Mouse (Mus musculus): ENCODE data around the gene Mrnip.

Mrnip gene

DNA sequence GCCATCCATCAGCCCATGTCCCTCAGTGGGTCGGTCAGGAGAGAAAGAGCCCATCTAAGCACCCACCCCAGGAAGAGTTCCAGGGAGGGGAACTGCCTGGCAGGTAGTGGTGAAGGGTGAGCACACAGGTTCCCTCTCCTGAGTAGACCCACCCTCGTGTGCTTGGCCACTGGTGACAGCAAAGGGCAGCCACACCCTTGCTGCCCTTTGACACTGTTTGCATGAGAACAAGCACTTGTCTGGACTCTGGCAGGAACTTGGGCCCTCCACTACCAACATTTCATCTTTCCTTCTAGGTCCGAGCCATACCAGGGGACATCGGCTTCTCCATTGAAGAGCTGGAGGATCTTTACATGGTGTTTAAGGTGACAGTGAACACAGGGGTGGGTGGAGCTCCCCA, 14.9 kb upstream of the Mrnip start:
- in situ Hi-C loops (cut with MboI, MseI) = no loop called here

DNA sequence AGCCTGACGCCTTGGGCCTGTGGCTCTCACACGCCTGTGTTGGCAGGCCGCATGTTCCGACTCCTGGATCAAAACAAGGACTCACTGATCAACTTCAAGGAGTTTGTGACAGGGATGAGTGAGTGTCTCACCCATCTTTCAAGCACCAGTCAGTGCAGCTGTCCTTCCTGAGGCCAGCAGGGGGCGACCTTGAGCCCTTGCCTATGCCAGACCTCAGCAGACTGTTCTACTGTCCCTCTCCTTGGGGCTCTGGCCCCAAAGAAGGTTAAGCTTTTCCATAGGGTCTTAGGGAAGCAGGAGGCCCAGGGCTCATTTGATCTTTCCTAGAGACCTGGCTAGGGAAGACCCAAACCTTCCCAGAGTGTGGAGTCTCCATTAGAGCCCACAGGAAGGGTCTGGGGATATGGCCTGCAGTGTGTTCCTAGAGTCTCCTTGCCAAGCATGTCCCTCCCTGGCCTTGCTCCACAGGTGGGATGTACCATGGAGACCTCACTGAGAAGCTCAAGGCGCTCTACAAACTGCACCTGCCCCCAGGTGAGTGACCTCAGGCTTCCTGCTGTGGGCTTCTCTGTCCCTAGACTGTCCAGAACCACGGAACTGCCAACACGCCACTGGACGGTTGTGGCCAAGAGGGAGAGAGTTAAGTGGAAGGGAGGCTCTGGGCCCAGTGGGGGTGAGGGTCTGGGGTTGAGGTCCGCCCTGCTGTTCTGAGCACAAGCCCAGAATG, 12.5 kb upstream of the Mrnip start:
- in situ Hi-C loops (cut with MboI, MseI) = loop anchor here (5.0 kb wide), 1 partner anchor 66 kb away; no protein-coding TSS in a partner anchor

DNA sequence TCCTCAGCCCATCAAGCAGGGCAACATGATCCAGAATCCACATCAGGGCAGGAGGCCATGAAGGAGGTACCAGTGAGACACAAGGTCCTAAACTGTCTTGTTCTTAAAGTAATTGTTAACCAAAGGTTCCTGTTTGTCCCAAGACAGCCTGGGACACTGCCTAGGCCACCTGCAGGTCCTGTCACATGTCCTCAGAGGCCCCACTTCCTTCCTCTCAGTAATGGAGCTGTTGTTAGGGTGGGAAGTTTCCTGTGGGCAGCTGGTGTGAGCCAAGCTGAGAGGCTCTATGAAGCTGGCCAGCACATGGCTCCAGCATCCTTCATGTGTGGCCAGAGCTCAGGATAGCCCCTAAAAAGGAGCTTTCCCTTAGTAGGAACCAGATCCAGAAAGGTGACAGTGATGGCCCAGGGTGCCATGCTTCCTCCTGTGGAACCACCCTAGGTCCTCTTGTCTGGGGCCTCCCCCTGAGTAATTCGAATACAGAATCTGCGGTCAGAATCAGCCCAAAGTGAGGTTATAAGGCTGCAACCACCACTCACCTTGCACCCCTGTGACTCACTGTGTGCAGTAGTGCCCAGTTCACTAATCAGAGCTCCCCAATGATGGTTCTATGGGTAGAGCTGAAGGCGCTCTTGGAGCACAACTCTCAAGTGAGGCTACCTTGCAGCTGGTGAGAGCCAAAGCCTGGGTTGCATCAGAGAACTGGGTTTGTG, 11.8 kb upstream of the Mrnip start:
- in situ Hi-C loops (cut with MboI, MseI) = loop anchor here (5.0 kb wide), 1 partner anchor 65 kb away; no protein-coding TSS in a partner anchor

DNA sequence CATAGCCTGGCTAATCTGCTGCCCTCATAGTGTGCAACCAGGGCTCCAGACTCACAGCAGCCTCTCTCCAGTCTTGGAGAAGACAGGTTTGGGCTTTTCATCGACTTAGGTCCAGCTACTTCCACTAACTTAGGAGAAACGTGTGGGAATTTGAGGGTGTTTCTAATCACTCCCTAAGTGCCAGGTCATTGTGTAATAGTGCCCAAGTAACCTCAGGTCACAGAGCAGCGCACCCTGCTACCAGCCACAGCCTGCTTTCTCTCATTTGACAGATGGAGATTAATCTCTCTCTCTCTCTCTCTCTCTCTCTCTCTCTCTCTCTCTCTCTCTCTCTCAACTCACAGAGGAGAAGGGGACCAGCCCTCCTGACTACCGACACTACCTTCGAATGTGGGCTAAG, 5.9 kb upstream of the Mrnip start:
- in situ Hi-C loops (cut with MboI, MseI) = no loop called here

DNA sequence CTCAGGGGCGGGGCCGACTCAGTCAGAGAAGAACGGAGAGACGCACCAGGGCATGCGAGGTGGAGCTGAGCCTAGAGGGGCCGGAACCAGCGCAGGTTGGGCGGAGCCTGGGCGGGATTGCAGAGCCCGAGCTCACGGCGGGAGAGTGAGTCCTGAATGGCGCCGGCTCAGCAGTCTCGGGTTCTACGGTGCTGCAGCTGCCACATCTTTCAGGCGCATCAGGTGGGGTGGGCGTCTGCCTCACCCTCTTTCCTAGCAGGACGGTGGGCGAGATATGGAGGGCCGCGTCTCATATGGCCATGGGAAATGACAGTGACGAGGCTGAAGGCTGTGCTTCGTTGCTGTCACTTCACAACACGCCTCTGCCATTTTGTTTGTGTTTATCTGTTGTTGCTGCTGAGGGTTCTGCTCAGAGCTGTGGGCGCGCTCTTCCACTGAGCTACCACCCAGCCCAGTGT, 515 bp downstream of the Mrnip start:
- in situ Hi-C loops (cut with MboI, MseI) = no loop called here

DNA sequence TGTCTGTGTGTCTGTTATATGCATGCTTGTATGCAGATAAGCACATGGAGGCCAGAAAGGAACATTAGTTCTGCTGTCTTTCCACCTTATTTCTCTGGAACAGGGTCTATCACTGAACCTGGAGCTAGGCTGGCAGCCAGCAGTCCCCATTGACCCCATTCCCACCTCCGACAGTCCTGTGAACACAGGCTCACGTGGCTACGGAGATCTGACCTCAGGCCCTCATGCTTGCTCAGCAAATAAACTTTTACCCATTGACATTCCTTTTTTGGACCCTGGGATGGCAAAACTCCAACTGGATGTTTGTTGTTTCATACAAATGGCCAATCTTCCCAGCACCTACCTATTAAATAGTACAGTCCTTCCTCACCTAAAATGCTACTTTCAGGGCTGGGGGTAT, 2.1 kb downstream of the Mrnip start:
- in situ Hi-C loops (cut with MboI, MseI) = no loop called here

DNA sequence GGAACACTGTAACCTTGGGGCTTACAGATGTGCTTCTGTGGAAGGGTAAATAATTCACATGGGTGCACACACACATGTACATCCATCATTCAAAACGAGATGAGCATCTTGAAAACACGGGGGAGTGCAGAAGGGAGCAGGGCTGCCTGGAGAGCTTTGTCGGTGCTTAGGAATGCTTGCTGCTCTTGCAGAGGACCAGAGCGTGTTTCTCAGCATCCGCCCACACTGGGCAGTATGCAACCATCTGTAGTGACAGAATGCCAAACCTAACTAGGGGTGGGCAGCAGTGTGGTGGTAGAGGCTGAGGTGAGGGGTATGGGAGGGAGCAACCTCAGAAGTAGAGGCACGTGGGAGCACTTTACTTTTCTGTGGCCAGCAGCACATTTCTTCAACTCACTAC, 2.9 kb downstream of the Mrnip start:
- in situ Hi-C loops (cut with MboI, MseI) = no loop called here

DNA sequence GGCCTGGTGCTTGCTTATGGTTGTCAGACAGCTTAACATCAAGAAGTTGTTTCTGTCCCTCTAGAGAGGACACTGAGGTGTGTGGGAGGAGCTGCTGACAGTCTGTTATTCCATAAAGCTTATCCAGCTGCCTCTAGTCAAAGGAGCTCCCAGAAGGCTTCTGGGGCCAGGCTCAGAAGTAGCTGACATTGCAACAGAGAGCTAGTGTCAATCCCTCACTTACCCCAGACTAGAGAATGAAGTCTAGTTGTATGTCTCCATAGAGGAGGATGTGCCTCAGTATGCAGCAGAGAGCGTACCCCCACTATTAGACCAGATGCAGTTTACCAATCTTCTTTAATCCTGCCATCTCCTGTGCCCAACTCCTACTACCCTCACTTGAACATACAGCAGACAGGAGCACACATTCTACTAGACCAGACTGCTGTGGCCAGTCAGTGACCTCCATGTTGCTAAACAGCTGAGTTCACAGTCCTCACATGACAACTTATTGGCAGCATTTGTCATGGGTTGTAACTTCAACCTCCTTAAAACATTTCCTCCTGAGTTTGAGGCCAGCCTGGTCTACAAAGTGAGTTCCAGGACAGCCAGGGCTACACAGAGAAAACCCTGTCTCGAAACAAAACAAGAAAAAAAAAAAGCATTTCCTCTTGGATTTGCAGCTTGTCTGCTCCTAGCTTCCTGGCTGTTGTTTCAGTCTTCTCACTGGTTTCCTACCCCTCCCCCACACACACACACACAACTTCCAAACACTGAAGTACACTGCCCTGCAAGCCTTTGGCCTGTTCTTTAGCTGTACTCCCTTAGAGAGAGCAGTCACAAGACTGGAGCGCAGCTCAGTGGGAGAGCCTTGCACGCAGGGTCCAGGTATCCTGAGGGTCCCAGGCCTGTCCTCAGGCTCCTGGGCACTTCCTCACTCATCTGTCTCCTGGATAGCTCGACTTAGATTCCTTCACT, 4.6 kb downstream of the Mrnip start:
- in situ Hi-C loops (cut with MboI, MseI) = no loop called here

DNA sequence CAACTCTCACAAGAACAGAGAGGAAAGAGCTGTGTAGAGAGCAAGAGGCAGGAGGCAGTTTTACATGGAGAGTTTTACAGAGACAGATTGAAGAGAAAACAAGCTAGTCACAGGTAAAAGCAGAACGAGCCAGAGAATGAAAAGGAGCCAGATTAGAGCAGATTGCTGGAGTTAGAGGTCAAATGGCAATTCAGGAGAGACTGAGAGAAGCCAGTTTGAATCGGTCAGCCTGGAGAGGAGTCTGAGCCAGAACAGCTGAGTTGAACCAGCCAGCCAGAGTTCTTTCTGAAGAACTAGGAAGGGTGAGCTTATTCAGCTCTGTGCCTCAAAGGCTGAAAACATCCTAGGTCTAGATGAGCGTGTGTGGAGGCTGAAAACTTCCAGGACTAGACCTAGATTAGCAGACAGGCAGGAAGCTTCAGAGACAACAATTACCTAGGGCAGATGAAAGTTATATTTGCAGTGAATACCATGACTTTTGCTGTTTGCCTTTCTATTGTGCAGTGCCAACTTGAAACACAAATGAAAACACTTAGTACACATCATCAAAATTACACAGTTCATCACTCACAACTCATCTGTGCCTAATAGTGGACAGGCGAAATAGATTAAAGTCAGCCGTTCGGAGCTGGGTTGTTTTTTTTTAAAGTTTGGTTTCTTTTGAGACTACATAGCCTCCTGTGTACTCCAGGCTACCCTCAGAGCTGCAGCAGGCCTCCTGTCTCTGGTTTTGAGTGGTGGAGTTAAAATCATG, 6.4 kb downstream of the Mrnip start:
- in situ Hi-C loops (cut with MboI, MseI) = no loop called here

DNA sequence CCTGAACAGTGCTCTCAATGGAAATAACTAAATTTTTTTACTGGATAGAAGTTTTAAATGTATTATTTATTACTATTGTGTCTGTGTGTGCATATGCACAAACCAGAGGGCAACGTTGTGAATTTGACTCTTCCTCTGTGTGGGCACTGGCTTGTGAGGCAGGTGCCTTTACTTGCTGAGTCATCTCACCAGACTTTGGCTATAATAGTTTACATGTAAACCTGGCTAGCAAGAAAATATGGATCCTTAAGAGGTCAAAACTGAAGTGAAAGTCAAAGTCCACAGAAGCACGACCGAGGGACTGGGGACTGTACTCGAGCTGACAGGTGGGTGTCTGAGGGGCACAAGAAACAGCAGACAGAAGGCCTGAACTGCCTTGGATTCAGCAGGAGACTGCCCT, 8.5 kb downstream of the Mrnip start:
- in situ Hi-C loops (cut with MboI, MseI) = no loop called here

DNA sequence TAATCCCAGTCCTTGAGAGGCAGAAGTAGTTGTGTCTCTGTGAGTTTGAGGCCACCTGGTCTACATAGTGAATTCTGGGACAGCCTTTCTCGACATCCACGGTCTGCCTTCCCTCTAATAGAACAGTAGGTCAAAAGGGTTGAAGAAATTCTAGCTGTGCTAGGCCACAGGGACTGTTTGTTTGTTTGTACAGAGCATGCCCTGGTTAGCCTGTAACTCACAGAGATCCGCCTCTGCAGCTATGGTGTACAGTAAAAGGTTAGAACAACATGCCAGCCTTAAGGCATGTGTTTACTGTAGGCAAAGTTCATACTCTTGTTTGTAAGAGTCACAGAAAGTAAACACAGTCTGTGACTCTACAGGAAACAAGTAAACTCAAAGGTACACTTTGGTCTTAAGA, 10.5 kb downstream of the Mrnip start:
- in situ Hi-C loops (cut with MboI, MseI) = no loop called here

DNA sequence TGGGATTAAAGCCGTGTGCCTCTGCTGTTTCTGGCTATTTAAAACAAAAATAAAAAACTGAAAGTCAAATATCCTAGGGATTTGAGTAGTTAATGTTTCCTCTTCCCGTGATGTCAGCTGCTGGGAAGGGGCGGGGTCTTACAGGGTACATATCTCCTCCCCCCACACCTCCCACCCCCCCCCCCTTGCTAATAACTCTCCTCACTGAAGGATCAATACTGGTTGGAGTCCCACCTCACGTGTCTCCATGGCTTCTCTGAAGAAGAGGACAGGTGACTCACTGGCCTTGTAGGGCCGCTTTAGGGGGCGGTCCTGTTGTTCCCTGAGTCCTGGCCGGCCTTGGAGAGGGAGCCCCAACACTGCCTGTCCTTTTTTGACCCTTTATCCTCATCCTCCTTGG, 14.4 kb downstream of the Mrnip start:
- in situ Hi-C loops (cut with MboI, MseI) = no loop called here

DNA sequence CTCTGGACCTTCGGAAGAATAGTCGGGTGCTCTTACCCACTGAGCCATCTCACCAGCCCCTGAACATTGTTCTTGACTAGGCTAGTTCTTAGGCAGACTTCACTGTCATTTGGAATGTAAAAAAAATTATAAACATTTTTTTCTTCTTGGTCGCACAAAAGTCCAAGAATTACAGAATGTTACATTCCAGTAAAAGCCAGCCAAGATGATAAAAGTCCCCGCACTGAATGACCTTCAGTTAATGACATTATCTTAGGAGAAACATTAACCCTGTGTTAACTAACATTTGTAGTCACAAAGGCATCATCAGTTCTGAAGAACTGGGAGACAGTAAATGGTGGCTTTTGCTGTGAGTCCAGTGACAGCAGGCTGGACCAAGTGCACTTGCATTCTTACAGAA, 16.1 kb downstream of the Mrnip start:
- in situ Hi-C loops (cut with MboI, MseI) = loop anchor here (10.0 kb wide), 1 partner anchor 936 kb away; no protein-coding TSS in a partner anchor

DNA sequence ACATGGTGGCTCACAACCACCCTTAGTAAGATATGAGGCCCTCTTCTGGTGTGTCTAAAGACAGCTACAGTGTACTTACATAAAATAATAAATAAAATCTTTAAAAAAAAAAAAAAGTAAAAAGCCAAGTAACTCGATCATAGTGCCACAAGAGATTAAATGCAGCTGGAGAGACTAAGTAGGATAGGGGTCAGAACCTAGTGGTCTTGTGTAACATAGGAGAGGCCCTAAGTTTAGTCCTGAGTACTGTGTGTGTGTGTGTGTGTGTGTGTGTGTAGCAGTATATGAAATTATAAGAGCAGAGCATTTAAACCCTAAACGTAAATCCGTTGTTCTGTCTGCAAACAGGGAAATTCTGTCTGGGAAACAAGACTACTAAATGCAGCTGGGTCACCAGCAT, 18.0 kb downstream of the Mrnip start:
- in situ Hi-C loops (cut with MboI, MseI) = loop anchor here (10.0 kb wide), 1 partner anchor 937 kb away; no protein-coding TSS in a partner anchor

DNA sequence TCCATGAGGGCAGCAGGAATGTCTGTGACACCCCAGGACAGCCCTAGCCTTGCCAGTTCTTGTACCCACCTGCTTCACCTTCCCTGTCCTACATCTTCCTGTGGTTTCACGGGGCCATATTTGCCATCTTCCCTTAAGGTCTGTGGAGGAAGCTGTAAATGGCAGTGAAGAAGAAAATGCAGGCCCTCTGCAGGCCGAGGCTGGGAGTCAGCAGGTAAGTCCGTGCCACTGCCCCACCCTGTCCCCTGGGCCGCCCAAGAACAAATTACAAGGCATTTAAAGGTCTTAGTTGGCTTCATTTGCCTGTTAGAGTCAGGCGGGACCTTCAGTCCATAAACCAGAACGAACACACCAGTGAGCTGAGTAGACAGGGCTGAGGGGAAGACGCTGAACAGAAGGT, 19.8 kb downstream of the Mrnip start:
- in situ Hi-C loops (cut with MboI, MseI) = loop anchor here (10.0 kb wide), 1 partner anchor 939 kb away; no protein-coding TSS in a partner anchor

DNA sequence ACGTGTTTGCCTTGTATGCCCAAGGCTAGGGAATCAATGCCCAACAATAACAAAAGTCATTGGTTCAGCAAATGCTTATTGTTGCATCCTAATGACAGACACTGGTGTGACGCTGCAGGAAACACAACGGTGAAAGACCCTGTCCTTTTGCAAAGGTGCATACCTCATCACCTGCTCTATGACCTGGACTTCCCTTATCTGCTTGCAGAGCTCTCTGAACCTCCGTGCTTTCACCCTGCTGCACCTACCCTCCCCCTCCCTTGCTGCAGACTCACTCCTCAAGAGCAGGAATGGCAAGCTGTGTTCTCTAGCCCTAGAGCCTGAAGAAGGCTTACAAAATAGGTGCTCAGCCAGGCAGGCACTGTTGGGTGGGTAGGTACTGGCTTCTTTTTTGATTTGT, 20.5 kb downstream of the Mrnip start:
- in situ Hi-C loops (cut with MboI, MseI) = loop anchor here (10.0 kb wide), 1 partner anchor 940 kb away; no protein-coding TSS in a partner anchor

DNA sequence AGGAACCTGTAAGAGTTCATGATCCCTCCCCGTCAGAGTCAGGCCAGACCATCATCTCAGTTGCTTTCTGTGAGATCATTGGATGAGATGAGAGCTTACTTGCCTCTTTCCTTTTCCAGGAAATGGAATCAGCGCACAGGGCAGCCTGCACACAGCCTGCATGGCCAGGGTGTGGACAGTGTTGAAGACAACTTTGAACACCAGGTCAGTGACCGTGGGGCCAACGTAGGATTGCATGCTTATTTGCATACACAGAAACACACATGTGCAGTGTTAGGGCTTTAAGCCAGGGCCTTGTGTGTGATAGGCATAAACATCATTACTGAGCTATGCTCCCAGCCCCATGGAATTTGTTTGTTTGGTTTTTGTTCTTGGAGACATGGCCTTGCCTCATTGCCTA, 23.3 kb downstream of the Mrnip start:
- in situ Hi-C loops (cut with MboI, MseI) = loop anchor here (10.0 kb wide), 1 partner anchor 943 kb away; no protein-coding TSS in a partner anchor

DNA sequence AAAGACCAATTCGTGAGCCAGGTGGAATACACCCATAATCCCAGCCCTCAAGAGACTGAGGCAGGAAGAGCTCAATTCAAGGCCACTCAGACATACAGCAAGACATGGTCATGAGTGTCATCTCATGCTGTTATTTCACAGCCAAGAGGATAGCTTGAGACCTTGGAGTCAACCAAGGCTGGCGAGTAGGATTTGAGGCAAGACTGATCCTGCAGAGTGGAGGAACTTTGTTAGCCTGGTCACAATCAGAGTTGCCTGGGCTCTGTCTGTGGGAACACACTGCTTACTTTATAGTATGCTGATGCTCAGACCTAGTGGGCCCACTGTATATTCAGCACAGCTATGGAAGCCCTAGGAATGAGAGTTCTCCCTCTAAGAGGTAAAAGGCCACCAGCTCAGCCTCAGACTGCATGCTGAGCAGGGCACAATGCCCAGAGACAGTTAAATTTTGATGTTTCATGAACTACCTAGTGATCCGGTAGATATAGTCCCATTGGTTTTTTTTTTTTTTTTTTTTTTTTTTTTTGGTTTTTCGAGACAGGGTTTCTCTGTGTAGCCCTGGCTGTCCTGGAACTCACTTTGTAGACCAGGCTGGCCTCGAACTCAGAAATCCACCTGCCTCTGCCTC, 24.1 kb downstream of the Mrnip start:
- in situ Hi-C loops (cut with MboI, MseI) = loop anchor here (10.0 kb wide), 1 partner anchor 944 kb away; no protein-coding TSS in a partner anchor

DNA sequence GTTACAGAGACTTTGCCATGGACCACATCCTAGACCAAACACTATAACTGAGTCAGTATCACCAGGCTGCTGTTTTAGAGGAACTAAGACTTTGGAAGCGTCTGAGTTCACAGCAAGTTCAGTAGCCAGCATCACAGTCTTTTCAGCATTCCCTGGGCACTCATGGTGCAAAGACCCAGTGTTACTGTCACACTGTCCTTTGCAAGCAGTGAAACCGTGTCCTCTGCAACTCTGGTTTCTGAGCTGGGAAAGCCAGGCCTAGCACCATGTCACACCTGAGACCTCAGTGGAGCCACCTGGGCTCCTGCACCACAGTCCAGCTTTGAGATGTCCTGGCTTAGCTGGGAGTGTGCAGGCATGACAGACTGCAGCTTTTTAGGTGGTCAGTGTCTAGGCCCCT, 24.7 kb downstream of the Mrnip start:
- in situ Hi-C loops (cut with MboI, MseI) = loop anchor here (10.0 kb wide), 1 partner anchor 944 kb away; no protein-coding TSS in a partner anchor

DNA sequence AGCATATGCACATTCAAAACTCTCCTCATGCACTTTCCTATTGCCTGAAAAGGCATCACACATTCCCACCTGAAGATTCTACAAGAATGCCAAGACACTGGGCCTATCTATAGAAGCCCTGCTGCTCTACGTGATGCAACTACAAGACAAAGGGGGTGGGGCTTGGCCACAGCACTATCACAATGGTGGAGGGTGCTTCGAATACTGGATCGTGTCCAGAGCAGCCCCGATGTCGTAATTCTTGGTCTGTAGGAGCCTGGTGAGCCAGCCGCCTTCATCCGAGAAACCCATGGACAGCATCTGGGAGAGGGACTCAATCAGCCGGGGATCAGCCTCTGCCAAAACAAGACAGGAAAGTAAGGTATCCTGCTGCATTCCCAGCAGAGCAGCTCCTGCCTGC, 26.4 kb downstream of the Mrnip start:
- in situ Hi-C loops (cut with MboI, MseI) = no loop called here

Measured in T-helper 2 cell (primary cell).